21 mouse cellular contexts compared by ENCODE assay signal in genomic region chr7:96033636-96034035, GRCm38 (mm10).
DNase-seq lines count a peak whose midpoint lies in the region; ATAC-seq and TF ChIP-seq lines count a peak whose summit lies in the region.
"Had no signal": no experiment of that assay in that cellular context is flagged by ENCODE, and none has a peak within 500 bp of the region (broad histone marks: within the 10 kb centered on the region; RNA-seq: fewer than 3 reads in every experiment).

No protein-coding gene starts in this region.

- TF ChIP-seq CTCF in liver, postnatal 0 days (IDR thresholded peaks at IDR 0.05; ENCODE audit: low read depth): no peak

- TF ChIP-seq EP300 in liver, postnatal 0 days (IDR thresholded peaks at IDR 0.05; ENCODE audit: low read depth): no peak

- no peak overlapping the region for H3K4me2 ChIP-seq in forebrain, embryonic 16.5 days (ENCODE audit: low read length)
- H3K4me2 ChIP-seq in liver, postnatal 0 days (ENCODE audit: low read depth, low read length): no peak overlapping the region
- H3K4me2 ChIP-seq: heart, embryonic 13.5 days; hindbrain, embryonic 12.5 days; kidney, embryonic 15.5 days had no signal

- WGBS in forebrain, embryonic 16.5 days: 49% methylated on average over 4 of the region's 4 CpGs
- WGBS in forebrain, embryonic 10.5 days: 89% methylated on average over 4 of the region's 4 CpGs
- 79% methylated on average over 4 of the region's 4 CpGs for WGBS in liver, postnatal 0 days (ENCODE audit: insufficient replicate concordance)

- DNase-seq in forebrain, embryonic 10.5 days (ENCODE audit: extremely low spot score, low spot score): no peak
- peak; percentile 6 for DNase-seq in retina, adult 2 months (ENCODE audit: low read depth, low spot score)
- DNase-seq in retina, embryonic 14.5 days (ENCODE audit: low spot score): no peak
- peak; percentile 30 for DNase-seq in layer of hippocampus, adult 9-11 months
- DNase-seq in thymus, postnatal 36 days: no peak
- DNase-seq in liver, postnatal 0 days: no peak
- DNase-seq: cerebellum, adult 9-10 months; gastrocnemius, postnatal 14 days; heart, adult 11 months; heart, postnatal 14 days; kidney, adult 11 months; kidney, postnatal 36 days; thymus, adult 2 months had no signal

- ATAC-seq in forebrain, embryonic 16.5 days: 0 out of 2 replicates have a peak, but pooled peaks have one; percentile 20
- no peak for ATAC-seq in liver, postnatal 0 days
- ATAC-seq: lung, postnatal 0 days; midbrain, embryonic 16.5 days had no signal

- no peaks in the 10 kb centered on the region for H3K27me3 ChIP-seq in forebrain, embryonic 16.5 days (replicated peaks; ENCODE audit: control insufficient read depth, insufficient read depth, low read length)
- H3K27me3 ChIP-seq in forebrain, embryonic 10.5 days (ENCODE audit: poor library complexity, severe bottlenecking): no peaks in the 10 kb centered on the region
- no peaks in the 10 kb centered on the region for H3K27me3 ChIP-seq in liver, postnatal 0 days (ENCODE audit: insufficient read depth, low read length)
- H3K27me3 ChIP-seq: heart, embryonic 13.5 days; hindbrain, embryonic 12.5 days; kidney, embryonic 15.5 days had no signal

- no peak overlapping the region for H3K27ac ChIP-seq in forebrain, embryonic 16.5 days (ENCODE audit: low read length)
- no peak overlapping the region for H3K27ac ChIP-seq in forebrain, embryonic 10.5 days
- H3K27ac ChIP-seq in liver, postnatal 0 days (ENCODE audit: low read depth): no peak overlapping the region
- H3K27ac ChIP-seq: heart, embryonic 13.5 days; hindbrain, embryonic 12.5 days; kidney, embryonic 15.5 days; macrophage; stomach, postnatal 0 days had no signal

- H3K9me3 ChIP-seq in forebrain, embryonic 16.5 days (ENCODE audit: control insufficient read depth, low read length): no peaks in the 10 kb centered on the region
- H3K9me3 ChIP-seq in forebrain, embryonic 10.5 days: no peaks in the 10 kb centered on the region
- no peaks in the 10 kb centered on the region for H3K9me3 ChIP-seq in liver, postnatal 0 days (ENCODE audit: low read length)
- H3K9me3 ChIP-seq: heart, embryonic 13.5 days; hindbrain, embryonic 12.5 days; kidney, embryonic 15.5 days had no signal

- H3K4me3 ChIP-seq in forebrain, embryonic 16.5 days (replicated peaks; ENCODE audit: low read length): no peak overlapping the region
- no peak overlapping the region for H3K4me3 ChIP-seq in forebrain, embryonic 10.5 days
- H3K4me3 ChIP-seq in liver, postnatal 0 days (ENCODE audit: low read depth, low read length): no peak overlapping the region
- H3K4me3 ChIP-seq: heart, embryonic 13.5 days; hindbrain, embryonic 12.5 days; kidney, embryonic 15.5 days had no signal

- H3K36me3 ChIP-seq in forebrain, embryonic 16.5 days (ENCODE audit: control insufficient read depth, insufficient read depth): no peaks in the 10 kb centered on the region
- H3K36me3 ChIP-seq in forebrain, embryonic 10.5 days (replicated peaks): no peaks in the 10 kb centered on the region
- no peaks in the 10 kb centered on the region for H3K36me3 ChIP-seq in liver, postnatal 0 days (replicated peaks; ENCODE audit: insufficient read depth, low read length)
- H3K36me3 ChIP-seq: heart, embryonic 13.5 days; hindbrain, embryonic 12.5 days; kidney, embryonic 15.5 days had no signal

- H3K9ac ChIP-seq in forebrain, embryonic 16.5 days (replicated peaks; ENCODE audit: low read depth, low read length): no peak overlapping the region
- no peak overlapping the region for H3K9ac ChIP-seq in liver, postnatal 0 days (replicated peaks)
- H3K9ac ChIP-seq: heart, embryonic 13.5 days; hindbrain, embryonic 12.5 days; kidney, embryonic 15.5 days had no signal

- no peaks in the 10 kb centered on the region for H3K4me1 ChIP-seq in forebrain, embryonic 16.5 days (replicated peaks; ENCODE audit: control insufficient read depth, insufficient read depth, low read length)
- no peaks in the 10 kb centered on the region for H3K4me1 ChIP-seq in forebrain, embryonic 10.5 days
- no peaks in the 10 kb centered on the region for H3K4me1 ChIP-seq in liver, postnatal 0 days (ENCODE audit: insufficient read depth)
- H3K4me1 ChIP-seq: heart, embryonic 13.5 days; hindbrain, embryonic 12.5 days; kidney, embryonic 15.5 days had no signal

Comparison
In these comparisons a context has a peak if more than half of its experiments do, and no peak if none do; other contexts are left out.
1. DNase-seq: peak in retina, adult 2 months (single experiment) and layer of hippocampus, adult 9-11 months (single experiment); none in forebrain, embryonic 10.5 days (single experiment), retina, embryonic 14.5 days (single experiment), thymus, postnatal 36 days (0 of 2) and liver, postnatal 0 days (single experiment).